Mouse (Mus musculus) embryonic facial prominence, embryonic 15.5 days (tissue): ENCODE results near the gene Gm13420. TPM values are rescaled to one million over a fixed set of nuclear protein-coding genes. Genes with fewer than 3 reads are reported as not detected.
A peak's percentile ranks its signal among the peaks of the same experiment; 100 is the strongest.

ENCODE experiments used
- ATAC-seq: fragments of 200-750 bp; cut with Nextera tagmentation; 2 replicates; pipeline ENCODE4 v1.8.0; 2017; ENCODE audit warnings: low read depth, moderate TSS enrichment; ENCODE audit not compliant: insufficient number of reproducible peaks, low FRiP score, low TSS enrichment
- H3K27ac ChIP-seq: fragments of 300-500 bp; sonication (generic); replicated peaks from 2 replicates; pipeline ENCODE4 v1.5.1; 2015; ENCODE audit warnings: mild to moderate bottlenecking, inconsistent platforms
- H3K27me3 ChIP-seq: fragments of 300-500 bp; sonication (generic); 2 replicates; pipeline ENCODE4 v1.6.1; 2015; ENCODE audit warnings: inconsistent platforms
- H3K36me3 ChIP-seq: fragments of 300-500 bp; sonication (generic); 2 replicates; pipeline ENCODE4 v1.6.1; 2015; ENCODE audit warnings: mild to moderate bottlenecking, inconsistent platforms
- H3K4me1 ChIP-seq: fragments of 300-500 bp; sonication (generic); 2 replicates; pipeline ENCODE4 v1.6.1; 2015; ENCODE audit warnings: inconsistent platforms
- H3K4me2 ChIP-seq: fragments of 300-500 bp; sonication (generic); replicated peaks from 2 replicates; pipeline ENCODE4 v1.6.1; 2015; ENCODE audit warnings: mild to moderate bottlenecking, inconsistent platforms
- H3K4me3 ChIP-seq: fragments of 300-500 bp; sonication (generic); replicated peaks from 2 replicates; pipeline ENCODE4 v1.5.1; 2015; ENCODE audit warnings: mild to moderate bottlenecking, inconsistent platforms
- H3K9ac ChIP-seq: fragments of 300-500 bp; sonication (generic); 2 replicates; pipeline ENCODE4 v1.6.1; 2015; ENCODE audit warnings: inconsistent platforms
- H3K9me3 ChIP-seq: fragments of 300-500 bp; sonication (generic); replicated peaks from 2 replicates; pipeline ENCODE4 v1.6.1; 2016; ENCODE audit warnings: inconsistent platforms
- WGBS: fragments of 180-500 bp; shearing (Covaris S2); methylation state at CpG from one replicate; pipeline ENCODE4 v1.1.7; 2015; 5-methylcytosine and 5-hydroxymethylcytosine counted together
- polyA plus RNA-seq: library from polyadenylated mRNA; unstranded; fragments of >200 nt; fragmentation: Nextera tagmentation; extraction: Ambion mirVana; gene quantifications from 2 replicates; pipeline ENCODE4 v1.2.1, GENCODE M21; 2015

Gm13420 gene
- polyA plus RNA-seq, 1 experiment from 2014 or later: not detected

DNA sequence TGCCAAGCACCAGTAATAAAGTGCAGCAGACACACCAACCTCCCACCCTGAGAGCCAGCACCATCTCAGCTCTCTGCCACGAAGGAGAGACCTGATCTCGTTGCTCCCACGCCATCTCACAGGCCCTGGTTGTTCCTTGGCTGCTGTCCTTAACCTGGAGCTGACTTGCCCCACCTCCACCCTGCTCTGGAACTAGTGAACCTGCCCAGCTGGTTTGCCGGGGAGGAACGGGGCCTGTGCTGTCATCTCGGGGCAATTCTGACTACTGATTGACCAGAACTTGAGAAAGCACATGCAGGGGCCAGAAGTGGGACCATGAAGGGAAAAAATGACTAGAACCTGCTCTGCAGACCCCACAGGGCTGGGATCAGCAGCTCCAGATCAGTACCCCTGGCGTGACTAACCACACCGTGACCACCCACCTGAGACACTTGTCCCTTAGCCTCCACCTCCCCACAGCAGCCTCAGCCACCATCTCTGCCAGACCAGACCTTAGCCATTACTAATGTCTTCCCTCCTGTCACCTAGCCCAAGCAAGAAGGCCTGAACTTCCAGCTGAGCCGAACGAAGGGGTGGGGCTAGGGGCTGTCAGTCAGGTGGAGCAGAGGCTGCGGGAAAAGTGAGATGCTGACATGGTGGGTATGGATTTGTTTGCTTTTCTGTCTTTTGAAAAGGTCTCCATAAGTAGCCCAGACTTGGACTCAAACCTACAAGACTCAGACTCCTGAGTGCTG, 16.7 kb upstream of the Gm13420 start:
- Histone ChIP-seq H3K27me3 (no peaks in the 10 kb centered on the region), H3K27ac (peak overlapping the region; percentile 61), H3K4me2 (no peak overlapping the region), H3K4me1 (no peaks in the 10 kb centered on the region), H3K9ac (no peak overlapping the region), H3K4me3 (no peak overlapping the region), H3K36me3 (0 out of 2 replicates have a peak, but pooled peaks cover 3% of the 10 kb centered on the region), H3K9me3 (no peaks in the 10 kb centered on the region)
- 46% methylated on average over 11 of the region's 11 CpGs for whole genome bisulfite sequencing
- ATAC-seq: no peak

DNA sequence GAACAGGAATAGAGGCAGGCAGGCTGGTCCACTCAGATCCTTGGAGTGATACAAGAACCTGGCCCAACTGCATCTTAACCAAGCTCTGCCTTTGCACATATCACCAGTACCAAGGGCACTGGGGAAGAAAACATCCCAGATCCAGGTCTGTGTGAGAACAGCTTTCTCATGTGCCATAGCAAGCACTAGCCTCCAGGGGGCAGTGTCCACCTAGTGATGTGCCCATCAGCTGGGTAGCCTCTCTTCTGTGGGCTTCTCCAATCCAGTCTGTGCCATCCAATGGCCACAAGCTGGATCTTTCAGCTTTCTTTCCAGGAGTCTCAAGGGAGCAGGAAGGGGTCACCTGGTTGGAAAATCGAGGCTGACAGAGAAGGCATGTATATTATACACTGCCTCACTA, 13.3 kb upstream of the Gm13420 start:
- no peaks in the 10 kb centered on the region for H3K36me3 ChIP-seq
- no peak overlapping the region for H3K9ac ChIP-seq
- H3K4me1 ChIP-seq: no peaks in the 10 kb centered on the region
- WGBS: 0% methylated on average over 1 of the region's 1 CpGs
- H3K27ac ChIP-seq: no peak overlapping the region
- H3K4me3 ChIP-seq: no peak overlapping the region
- no peaks in the 10 kb centered on the region for H3K27me3 ChIP-seq
- no peak overlapping the region for H3K4me2 ChIP-seq
- ATAC-seq: no peak
- no peaks in the 10 kb centered on the region for H3K9me3 ChIP-seq

DNA sequence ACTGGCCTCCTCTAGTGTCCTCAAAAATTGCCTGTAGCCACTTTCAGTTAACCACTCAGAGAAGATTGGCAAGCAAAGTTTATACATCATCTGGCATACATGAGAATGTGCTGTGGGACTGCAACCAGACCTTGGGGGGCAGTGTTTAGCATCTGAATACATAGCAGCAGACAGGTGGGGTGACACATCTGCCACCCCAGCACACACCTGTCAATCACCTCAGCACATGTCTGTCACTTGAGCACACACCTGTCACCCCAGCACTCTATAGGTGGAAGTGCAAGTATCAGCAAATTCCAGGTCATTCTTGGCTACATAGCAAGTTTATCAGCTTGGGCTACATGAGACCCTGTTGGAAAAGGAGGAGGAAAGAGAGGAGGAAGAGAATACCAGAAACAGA, 4.2 kb upstream of the Gm13420 start:
- Histone ChIP-seq H3K4me3 (no peak overlapping the region), H3K9ac (no peak overlapping the region), H3K9me3 (no peaks in the 10 kb centered on the region), H3K4me2 (no peak overlapping the region), H3K27ac (no peak overlapping the region), H3K27me3 (peaks cover 27% of the 10 kb centered on the region), H3K4me1 (peaks cover 10% of the 10 kb centered on the region), H3K36me3 (no peaks in the 10 kb centered on the region)
- no peak for ATAC-seq

DNA sequence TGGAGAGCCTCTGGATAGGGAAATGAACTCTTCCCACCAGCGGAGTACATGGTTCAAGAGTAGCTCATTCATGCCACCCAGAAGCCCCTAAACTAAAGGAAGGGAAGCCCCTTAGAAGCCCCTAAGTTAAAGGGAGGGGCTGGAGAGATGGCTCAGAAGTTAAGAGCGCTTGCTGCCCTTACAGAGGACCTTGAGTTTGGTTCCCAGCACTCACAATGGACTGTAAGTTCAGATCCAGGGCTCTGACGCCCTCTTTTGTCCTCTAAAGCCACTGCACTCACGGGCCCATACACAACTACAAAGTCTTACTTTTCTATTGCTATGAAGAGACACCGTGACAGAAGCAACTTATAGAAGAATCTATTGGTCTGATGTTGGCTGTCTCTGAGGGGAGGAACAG, 912 bp upstream of the Gm13420 start:
- Histone ChIP-seq H3K27ac (no peak overlapping the region), H3K9me3 (no peaks in the 10 kb centered on the region), H3K4me2 (no peak overlapping the region), H3K9ac (no peak overlapping the region), H3K4me3 (no peak overlapping the region), H3K27me3 (peaks cover 52% of the 10 kb centered on the region), H3K36me3 (no peaks in the 10 kb centered on the region), H3K4me1 (peaks cover 13% of the 10 kb centered on the region)
- no peak for ATAC-seq
- 89% methylated on average over 5 of the region's 5 CpGs for WGBS

DNA sequence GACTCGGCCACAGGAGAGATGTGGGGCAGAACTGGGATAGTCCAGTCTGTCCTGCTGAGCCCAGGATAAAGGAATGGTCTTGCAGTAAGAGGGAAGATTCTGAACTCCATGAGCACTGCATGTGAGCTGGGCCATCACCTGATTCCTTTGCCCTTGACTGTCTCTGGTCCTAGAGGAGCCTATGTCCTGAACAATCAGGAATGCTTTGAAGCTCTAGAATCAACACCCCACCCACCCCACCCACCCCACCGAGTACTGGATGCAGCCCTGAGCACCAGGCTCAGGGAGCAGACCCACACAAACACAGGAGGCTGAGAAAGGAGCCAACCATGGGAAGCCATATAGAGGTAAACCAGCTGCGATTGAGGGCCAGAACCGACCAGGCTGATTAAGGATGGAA, 3.0 kb downstream of the Gm13420 start:
- no peak overlapping the region for H3K9ac ChIP-seq
- no peak overlapping the region for H3K4me2 ChIP-seq
- 73% methylated on average over 4 of the region's 4 CpGs for WGBS
- H3K9me3 ChIP-seq: no peaks in the 10 kb centered on the region
- no peak for ATAC-seq
- H3K4me3 ChIP-seq: no peak overlapping the region
- H3K36me3 ChIP-seq: no peaks in the 10 kb centered on the region
- H3K27ac ChIP-seq: no peak overlapping the region
- peaks cover 75% of the 10 kb centered on the region for H3K27me3 ChIP-seq
- peaks cover 17% of the 10 kb centered on the region for H3K4me1 ChIP-seq

DNA sequence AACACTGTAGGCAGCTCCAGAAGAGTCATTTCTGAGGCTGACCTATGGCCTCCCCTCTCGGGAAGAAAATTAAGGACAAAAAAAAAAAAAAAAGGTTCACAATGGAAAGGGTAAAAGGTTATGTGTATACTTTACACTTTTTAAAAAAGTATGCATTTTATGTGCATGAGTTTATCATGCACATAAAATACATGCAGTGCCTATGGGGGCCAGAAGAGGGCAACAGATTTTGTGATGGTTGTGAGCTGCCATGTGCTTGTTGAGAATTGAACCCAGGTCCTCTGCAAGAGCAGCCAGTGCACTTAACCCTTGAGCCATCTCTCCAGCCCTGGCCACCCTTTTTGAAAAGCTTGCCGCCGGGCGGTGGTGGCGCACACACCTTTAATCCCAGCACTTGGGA, 3.6 kb downstream of the Gm13420 start:
- no peak overlapping the region for H3K27ac ChIP-seq
- no peak overlapping the region for H3K9ac ChIP-seq
- ATAC-seq: no peak
- H3K27me3 ChIP-seq: peaks cover 69% of the 10 kb centered on the region
- H3K4me3 ChIP-seq: no peak overlapping the region
- H3K4me1 ChIP-seq: peaks cover 17% of the 10 kb centered on the region
- no peaks in the 10 kb centered on the region for H3K9me3 ChIP-seq
- no peaks in the 10 kb centered on the region for H3K36me3 ChIP-seq
- WGBS: 50% methylated on average over 5 of the region's 5 CpGs
- no peak overlapping the region for H3K4me2 ChIP-seq

DNA sequence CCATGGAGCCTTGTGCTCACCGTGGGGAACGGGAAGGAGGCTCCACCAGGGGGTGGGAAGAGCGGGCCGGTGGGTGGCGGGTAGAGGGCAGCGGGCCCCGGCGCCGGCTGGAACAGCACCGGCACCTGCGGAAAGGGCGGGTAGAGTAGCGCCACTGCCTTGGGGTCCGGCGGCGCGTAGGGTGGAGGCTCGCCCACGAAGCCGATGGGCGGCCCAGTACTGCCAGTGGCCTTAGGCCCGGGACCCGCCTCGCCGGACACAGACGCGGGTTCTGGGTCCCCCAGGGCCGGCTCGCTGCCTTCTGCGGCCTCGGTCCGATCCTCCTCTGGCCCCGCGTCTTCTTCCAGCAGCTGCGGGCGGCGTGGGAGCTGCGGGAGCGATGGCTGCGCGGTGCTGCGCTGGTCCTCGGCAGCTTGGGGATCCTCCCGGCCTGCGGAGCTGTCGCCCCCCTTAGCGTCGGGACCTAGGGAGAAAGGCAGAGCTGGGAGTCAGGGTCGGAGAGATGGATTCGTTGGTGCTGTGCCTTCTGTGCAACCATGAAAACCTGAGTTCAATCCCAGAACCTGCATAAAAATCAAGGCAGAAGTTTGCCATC, 4.2 kb downstream of the Gm13420 start:
- no peak for ATAC-seq
- H3K9me3 ChIP-seq: no peaks in the 10 kb centered on the region
- H3K4me2 ChIP-seq: peak overlapping the region; percentile 64
- H3K9ac ChIP-seq: no peak overlapping the region
- peaks cover 63% of the 10 kb centered on the region for H3K27me3 ChIP-seq
- no peaks in the 10 kb centered on the region for H3K36me3 ChIP-seq
- no peak overlapping the region for H3K27ac ChIP-seq
- peak overlapping the region; percentile 33 for H3K4me3 ChIP-seq
- WGBS: 3% methylated on average over 50 of the region's 50 CpGs
- peaks cover 17% of the 10 kb centered on the region for H3K4me1 ChIP-seq

DNA sequence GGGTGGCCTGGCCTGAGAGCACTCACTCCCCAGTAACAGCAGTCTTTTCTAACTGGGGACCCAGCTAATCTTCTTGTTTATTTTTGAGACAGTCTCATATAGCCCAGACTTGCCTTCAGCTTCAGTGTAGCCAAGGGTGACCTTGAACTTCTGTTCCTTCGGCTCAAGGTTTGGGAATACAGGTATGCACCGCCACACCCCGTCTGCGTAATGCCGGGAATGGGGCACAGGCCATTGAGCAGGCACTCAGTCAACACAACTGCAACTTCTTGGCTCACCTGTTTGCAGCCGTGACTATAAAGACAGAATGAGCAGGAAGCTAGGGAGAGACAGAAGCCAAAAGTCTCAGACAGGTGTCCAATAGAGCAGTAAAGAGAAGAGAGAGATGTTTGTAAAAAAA, 7.2 kb downstream of the Gm13420 start:
- 85% methylated on average over 6 of the region's 6 CpGs for WGBS
- no peaks in the 10 kb centered on the region for H3K9me3 ChIP-seq
- peaks cover 39% of the 10 kb centered on the region for H3K27me3 ChIP-seq
- H3K4me2 ChIP-seq: no peak overlapping the region
- no peak overlapping the region for H3K4me3 ChIP-seq
- ATAC-seq: no peak
- H3K36me3 ChIP-seq: peaks cover 6% of the 10 kb centered on the region; the same call in 1 of the 2 replicates
- peaks cover 6% of the 10 kb centered on the region; the same call in 1 of the 2 replicates for H3K4me1 ChIP-seq
- no peak overlapping the region for H3K27ac ChIP-seq
- no peak overlapping the region for H3K9ac ChIP-seq

DNA sequence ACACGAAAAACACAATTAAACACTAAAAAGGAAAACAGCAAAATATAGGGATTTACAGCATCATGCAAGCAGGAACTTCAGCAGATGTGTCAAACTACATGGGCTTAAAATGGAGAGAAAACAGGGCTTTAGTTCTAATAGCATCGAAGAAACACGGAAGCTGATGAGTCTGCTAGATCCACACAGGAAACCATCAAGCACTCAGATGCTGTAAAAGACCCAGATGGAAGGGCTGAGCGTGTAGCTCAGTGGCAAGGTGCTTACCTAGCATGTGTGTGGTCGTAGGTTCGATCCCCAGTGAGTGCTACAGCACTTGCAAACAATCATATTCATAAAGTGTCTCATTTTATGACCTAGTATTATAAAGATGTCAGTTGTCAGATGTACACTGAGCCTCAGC, 10.3 kb downstream of the Gm13420 start:
- Histone ChIP-seq H3K4me1 (peaks cover 5% of the 10 kb centered on the region; the same call in 1 of the 2 replicates), H3K4me3 (no peak overlapping the region), H3K9me3 (no peaks in the 10 kb centered on the region), H3K36me3 (peaks cover 34% of the 10 kb centered on the region), H3K27ac (no peak overlapping the region), H3K9ac (no peak overlapping the region), H3K4me2 (no peak overlapping the region), H3K27me3 (peaks cover 11% of the 10 kb centered on the region)
- no peak for ATAC-seq
- 94% methylated on average over 6 of the region's 6 CpGs for WGBS

DNA sequence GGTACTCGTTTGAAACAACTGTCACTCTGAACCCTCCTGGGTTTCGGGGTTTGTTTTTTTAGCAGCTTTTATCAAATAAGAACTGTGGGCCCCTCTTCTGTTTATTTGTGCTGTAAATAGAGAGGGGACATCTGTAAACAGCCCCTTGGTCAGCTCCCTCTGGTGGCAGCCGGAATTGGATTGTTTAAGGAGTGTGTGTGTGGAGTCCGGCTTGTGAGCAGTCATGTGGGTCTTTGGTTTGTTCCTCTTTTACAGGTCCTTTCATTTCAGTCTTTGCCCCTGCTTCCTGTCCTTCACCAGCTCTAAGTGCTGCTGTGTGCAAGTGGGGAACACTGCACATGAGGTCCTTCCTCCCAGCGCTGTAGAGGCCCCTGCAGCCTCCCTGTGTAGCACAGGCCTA, 12.1 kb downstream of the Gm13420 start:
- no peak overlapping the region for H3K4me2 ChIP-seq
- no peak overlapping the region for H3K4me3 ChIP-seq
- peaks cover 51% of the 10 kb centered on the region for H3K36me3 ChIP-seq
- H3K27me3 ChIP-seq: no peaks in the 10 kb centered on the region
- 72% methylated on average over 5 of the region's 5 CpGs for WGBS
- H3K4me1 ChIP-seq: peaks cover 5% of the 10 kb centered on the region; the same call in 1 of the 2 replicates
- H3K27ac ChIP-seq: no peak overlapping the region
- no peak overlapping the region for H3K9ac ChIP-seq
- no peak for ATAC-seq
- no peaks in the 10 kb centered on the region for H3K9me3 ChIP-seq

DNA sequence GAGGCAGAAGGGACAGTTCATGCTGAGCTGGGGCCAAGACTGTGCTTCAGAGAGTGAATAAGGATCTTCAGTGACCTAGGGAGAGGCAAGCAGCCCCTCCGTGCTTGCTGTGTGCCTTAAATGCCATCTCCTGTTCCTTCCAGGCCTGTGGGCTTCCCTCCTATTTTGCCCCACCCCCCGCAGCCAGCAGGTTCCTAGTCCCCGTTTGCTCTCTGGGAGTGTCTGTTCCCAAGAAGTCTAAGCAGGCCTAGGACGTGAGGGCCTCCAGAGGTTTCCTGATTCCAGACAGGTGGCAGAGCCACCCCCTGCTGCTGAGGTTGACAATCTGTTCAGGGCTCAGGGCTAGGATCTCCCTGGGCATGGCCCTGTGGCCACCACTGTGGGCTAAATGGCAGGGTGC, 12.7 kb downstream of the Gm13420 start:
- no peak for ATAC-seq
- no peaks in the 10 kb centered on the region for H3K27me3 ChIP-seq
- H3K9me3 ChIP-seq: no peaks in the 10 kb centered on the region
- peaks cover 56% of the 10 kb centered on the region for H3K36me3 ChIP-seq
- 0 out of 2 replicates have a peak overlapping the region, but pooled peaks have one; percentile 11 for H3K27ac ChIP-seq
- 61% methylated on average over 4 of the region's 4 CpGs for whole genome bisulfite sequencing
- H3K9ac ChIP-seq: no peak overlapping the region
- no peak overlapping the region for H3K4me2 ChIP-seq
- H3K4me1 ChIP-seq: peaks cover 5% of the 10 kb centered on the region; the same call in 1 of the 2 replicates
- no peak overlapping the region for H3K4me3 ChIP-seq
